Mouse (Mus musculus) CH12.LX (cell line): ENCODE measurements around the gene Mef2a.

Experiments
- HCFC1 ChIP-seq: IDR thresholded peaks from 2 replicates; pipeline ENCODE4 v1.6.1; 2012; ENCODE audit warnings: low read depth, mild to moderate bottlenecking, inconsistent platforms, low read length, improper control_type of control experiment
- MAX ChIP-seq: IDR thresholded peaks from 2 replicates; pipeline ENCODE4 v1.6.1; 2011; ENCODE audit warnings: low read length, improper control_type of control experiment
- NELFE ChIP-seq: IDR thresholded peaks from 2 replicates; pipeline ENCODE4 v1.6.1; 2011; ENCODE audit warnings: low read depth, low read length, improper control_type of control experiment
- POLR2A ChIP-seq: IDR thresholded peaks from 2 replicates; pipeline ENCODE4 v1.6.1; 2011; ENCODE audit warnings: low read depth, mild to moderate bottlenecking, improper control_type of control experiment, low read length

- TF ChIP-seq MAX: no peak
- no peak for TF ChIP-seq NELFE
- TF ChIP-seq POLR2A: no peak
- no peak for TF ChIP-seq HCFC1
Observed at GRCm38 (mm10) chr7:67245255-67245654, 127.4 kb downstream of the Mef2a start.
